Mouse (Mus musculus) c-Kit-positive CD71-positive TER-119-negative erythroid progenitor cells, embryonic 14.5 days (primary cell): ENCODE results near the gene Cnppd1.

Experiments used
- DNase-seq: peaks from one replicate; pipeline ENCODE4 v3.0.0-alpha.2; 2013; ENCODE audit warnings: low read depth

Gene Cnppd1

DNA sequence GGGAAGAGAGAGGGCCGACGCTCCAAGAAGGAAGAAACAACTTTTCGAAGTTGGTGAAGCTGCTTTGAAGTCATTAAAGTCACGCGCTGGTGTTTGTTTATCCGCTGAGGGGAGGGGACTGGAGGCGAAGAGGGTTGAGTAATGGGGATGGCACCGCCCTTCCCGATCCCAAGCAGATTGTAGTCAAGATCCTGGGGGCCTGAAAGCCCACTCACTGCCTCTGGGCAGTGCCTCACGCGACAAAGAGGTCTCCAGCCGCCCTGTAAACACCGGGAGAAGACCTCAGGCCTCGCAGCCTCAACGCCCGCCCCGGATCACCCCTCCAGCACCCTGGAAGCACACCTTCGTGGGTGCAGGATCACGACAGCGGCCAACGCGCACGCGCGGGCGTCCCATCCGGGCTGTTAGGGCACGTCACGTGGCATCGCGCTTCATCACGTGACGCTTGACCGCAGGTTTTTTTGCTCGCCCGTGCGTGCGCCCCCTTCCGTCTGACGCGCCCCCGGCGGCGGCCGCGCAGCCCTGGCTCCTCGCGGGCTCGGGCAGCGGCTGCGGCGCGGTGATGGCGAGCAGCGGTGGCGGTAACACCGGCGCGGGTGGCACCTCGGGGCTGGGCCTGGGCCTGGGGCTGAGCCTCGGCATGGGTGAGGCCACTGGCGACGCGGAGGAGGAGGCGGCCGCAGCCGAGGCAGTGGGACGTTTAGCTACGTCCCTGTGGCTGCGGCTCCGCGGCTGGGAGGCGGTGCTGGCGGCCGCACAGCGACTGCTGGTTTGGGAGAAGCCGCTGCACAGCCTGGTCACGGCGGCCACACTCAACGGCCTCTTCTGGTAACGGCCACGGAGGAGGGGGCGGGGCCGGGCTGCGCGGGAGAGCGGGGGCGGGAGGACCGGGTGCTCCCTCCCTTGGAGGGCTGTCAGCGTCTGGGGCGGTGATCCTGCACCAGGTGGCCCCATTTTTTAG lies at the start of gene Cnppd1, which contains the start of gene Retreg2:
TSS of gene Cnppd1 (minus strand) at position 411 of the 961 bp plus-strand sequence.
TSS of gene Retreg2 (plus strand) at position 478 of the 961 bp plus-strand sequence.
- peak; percentile 92 for DNase-seq

DNA sequence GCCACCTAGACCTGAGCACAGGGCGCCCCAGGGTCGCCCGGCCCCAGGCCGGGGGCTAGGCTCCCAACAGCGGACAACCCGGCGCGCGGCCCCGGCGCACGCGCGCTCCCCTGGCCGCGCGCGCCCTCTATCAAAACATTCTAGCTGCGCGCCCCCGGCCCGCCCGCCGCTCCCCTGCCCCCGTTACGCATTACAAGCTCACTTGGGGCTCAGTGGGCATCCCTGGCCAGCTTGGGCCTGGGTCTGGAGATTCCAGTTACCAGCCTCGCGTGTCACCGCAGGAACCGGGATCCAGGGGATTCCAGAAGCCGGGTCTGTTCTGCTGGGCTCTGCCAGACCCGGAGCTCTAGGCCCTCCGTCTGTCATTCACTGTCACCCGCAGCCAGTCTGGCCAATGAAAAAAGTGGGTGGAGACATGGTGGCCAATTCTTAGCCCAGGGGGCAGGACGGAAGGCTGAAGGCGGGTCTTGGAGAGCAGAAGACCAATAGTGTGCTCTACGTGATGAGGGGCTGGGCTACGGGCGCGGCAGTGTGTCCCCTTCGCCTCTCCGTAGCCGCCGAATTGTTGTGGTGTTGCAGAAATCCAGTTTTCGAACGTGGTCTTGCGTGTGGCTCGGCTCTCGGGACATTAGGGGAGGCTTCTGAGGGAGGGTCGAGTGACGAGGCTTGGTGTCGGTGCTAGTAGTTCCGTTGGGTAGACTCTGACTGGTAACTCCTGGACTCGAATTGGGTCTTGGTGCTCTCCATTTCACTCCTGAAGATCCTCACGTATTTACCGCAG lies 49.3 kb upstream of the Cnppd1 start, which contains the start of the genes Ankzf1 and Atg9a:
TSS of gene Ankzf1 (plus strand) at position 530 of the 781 bp plus-strand sequence.
TSS of gene Atg9a (minus strand) at position 575 of the 781 bp plus-strand sequence.
- peak; percentile 98 for DNase-seq

DNA sequence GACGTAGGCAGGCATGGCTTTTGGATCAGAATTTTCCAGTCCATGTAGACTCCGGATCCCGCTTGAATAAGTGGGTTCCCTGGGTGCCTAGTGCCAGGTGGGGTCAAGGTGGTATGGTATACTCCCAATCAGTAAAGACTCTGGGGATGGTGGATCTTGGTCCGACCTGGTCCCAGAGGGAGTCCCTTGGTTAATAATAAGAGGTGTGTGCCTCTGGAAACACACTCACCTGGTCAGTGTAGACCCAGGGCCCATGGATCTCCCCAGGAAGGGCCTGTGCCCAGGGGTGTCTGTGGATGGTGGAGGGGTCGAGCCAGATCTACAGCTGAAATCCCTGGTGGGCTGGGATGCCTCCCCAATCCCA lies 48.7 kb upstream of the Cnppd1 start:
- no peak for DNase-seq

DNA sequence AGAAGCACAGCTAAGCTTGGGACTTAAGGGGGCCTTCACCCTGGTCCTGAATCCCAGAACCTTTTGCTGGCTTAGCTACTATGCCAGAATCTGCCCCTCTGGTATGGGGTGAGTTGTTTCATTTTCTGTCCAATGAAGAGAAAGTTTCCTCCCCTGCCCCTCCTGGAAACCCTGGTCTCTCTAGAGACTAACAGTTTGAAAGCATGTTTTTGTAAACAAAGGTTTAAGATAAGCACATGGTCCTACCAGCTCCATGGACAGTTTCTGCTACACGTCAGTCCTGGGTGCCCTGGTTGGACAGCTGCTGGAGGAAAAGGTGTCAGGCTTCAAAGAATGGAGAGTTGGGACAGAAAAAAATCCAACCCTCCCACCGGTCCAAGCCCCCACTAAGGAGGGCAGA lies 48.1 kb upstream of the Cnppd1 start:
- DNase-seq, result peak; percentile 43

DNA sequence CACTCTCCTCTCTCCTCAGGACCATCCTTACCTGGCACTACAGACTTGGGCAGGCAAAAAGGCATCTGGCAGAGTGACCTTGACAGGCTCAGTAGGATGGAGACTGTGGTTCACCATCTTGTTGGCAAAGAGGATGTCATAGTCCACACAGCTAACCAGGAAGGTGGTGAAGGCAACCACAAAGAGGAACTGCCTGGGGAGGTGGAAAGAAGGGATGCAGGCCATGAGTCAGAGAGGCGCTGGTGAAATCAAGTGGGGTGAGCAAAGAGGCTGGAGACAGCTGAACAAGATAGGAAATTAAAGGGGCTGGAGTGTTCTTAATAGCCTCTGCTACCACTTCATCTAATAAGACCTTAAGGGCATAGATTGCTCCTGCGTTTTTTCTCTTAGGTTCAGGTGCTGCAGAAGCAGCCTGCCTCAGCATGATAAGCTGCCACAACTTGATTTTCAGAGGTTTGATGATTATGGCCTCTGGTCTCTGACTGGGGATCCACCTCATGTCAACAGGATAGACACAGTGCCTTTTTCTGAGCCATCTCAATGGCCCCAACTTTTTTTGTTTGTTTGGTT lies 45.5 kb upstream of the Cnppd1 start:
- DNase-seq, result no peak

DNA sequence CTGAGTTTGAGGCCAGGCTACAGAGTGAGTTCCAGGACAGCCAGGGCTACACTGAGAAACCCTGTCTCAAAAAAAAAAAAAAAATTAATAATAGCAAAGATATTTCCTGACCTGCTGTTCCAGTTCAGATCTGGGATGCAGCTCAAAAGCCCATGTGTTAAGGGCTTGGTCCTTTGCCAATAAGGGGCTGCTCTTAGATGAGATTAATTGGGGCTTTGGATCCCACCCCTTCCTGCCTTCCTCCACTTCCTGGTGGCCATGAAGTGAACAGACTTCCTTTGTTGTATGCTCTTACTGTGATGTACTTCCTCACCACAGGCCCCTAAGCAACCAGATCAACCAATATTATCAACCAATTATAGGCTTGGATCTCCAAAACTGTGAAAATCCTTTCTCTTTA lies 44.6 kb upstream of the Cnppd1 start:
- no peak for DNase-seq

DNA sequence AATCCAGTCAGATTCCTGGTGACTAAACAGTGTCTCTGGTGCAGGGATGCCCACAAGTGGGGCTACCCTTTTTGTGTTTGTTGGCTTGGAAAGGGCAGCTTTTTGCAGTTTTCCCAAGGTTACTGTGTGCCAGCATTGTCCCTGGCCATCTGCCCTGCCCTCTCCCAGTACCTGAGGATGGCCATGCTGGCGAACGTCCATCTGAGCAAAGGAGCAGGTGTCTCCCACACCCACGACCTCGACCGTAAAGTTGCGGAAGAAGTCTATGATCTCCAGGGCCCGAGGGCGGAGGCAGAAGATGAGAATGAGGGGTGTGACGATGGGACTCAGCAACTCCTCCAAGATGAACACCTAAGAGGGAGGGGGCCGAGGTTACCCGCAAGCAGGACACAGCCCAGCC lies 43.0 kb upstream of the Cnppd1 start:
- no peak for DNase-seq

DNA sequence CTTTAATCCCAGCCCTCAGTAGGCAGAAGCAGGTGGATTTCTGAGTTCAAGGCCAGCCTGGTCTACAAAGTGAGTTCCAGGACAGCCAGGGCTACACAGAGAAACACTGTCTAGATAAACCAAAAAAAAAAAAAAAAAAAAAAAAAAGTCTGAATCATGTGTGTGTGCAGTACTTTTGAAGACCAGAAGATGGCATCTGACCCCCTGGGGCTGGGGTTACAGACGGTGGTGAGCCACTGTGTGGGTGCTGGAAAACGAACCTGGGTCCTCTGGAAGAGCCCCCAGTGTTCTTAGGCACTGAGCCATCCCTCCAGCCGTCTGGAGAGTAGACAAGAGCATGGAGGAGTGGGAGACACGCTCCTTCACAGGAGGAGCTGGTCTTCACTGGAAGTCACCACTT lies 39.6 kb upstream of the Cnppd1 start:
- no peak for DNase-seq

DNA sequence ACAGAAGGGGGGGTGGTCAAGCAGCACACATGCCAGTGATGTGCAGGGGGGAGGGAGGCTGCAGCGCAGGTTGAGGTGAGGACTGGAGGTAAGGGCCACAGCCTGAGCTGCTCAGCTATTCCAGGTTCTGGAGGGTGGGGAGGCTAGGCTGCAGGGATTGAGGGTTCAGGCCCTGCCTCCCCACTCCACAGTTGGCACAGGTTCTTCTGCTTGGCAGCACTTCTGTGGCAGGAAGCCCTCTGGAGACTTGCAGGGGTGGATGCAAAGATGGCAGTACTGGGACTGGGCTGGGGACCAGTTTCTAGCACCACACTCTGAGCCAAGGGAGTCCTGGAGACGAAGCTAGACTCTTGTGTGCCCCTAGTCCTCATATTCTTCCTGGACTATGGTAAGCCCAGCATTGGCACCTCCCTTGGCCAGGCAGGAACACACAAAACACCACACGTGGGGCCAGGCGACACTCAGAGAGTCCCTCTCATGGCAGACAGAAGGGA lies 38.9 kb upstream of the Cnppd1 start:
- no peak for DNase-seq

DNA sequence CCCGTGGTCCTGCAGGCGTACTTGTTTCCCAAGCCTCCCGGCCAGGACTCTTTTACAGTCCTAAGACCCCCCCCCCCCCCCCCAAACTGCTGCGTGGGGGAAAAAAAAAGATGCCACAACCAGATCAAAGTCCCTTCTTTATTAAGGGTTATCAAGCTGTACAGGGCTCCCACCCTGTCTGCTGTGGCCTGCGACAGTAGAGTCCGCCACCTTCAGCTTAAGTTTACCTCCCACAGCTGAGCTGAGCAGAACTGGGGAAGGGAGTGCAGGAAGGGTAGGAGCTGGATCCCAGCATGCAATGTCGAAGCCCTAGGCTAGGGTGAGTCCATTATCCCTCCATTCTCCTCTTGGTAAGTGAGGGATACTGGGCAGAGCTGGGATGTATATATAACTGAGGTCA lies 38.2 kb upstream of the Cnppd1 start:
- no peak for DNase-seq

DNA sequence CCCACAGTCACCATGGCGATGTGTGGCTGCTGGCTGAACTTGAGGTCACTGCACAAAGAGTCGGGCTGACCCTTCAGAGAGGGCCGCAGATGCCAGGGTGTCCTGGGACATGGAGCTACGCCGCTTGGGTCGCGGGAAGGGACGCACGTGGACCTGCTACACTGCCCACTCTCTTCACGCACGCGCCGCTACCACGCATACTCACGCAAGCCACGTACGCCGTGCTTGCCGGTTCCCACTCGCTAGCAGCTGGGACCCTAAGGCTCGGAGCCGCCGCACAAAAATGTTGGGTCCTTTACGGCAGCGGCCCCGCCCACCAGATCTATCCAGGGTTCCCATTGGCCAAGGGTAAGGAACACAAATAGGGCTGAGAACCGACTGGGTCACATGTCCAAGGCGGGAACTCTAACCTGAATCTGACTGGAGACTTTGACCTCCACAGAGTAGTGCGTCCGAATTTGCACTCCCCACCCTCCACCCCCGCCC lies 37.6 kb upstream of the Cnppd1 start, which contains the start of gene Abcb6:
TSS of gene Abcb6 (minus strand) at position 288 of the 486 bp plus-strand sequence.
- peak; percentile 95 for DNase-seq

DNA sequence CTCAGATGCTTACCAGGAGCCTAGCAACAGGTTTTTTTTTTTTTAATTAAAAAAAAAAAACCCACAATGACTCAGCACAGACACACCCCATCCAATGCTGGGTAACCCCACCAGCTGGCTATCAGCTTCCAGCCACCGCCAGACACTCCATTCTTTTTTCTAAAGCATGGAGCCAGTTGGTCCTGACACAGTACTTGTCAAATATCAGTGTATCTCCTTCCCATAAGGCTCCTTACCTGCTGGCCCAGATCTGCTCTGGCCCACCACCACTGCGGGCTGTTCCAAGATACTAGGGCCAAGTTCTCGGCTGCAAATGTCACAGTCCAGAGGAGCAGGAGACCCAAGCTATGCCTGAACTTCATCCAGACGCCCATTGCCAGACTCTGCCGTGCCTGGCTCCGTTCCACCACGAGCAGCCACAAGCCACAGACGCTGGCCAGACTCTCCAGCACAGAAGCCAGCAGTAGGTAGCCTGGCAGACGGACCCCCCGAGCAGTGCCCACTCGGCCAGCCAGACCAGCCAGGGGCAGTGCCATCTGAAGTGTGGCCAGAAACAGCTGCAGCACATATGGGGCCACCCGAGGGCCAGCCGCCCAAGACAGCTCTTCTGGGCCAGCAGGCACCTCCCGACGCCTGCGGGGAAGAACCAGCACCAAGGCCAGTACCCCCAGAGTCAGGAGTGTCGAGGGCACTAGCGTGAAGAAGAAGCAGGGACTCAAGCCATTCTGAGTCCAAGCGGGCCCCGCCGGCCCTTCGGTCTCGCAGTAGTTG lies 37.0 kb upstream of the Cnppd1 start:
- peak; percentile 69 for DNase-seq

DNA sequence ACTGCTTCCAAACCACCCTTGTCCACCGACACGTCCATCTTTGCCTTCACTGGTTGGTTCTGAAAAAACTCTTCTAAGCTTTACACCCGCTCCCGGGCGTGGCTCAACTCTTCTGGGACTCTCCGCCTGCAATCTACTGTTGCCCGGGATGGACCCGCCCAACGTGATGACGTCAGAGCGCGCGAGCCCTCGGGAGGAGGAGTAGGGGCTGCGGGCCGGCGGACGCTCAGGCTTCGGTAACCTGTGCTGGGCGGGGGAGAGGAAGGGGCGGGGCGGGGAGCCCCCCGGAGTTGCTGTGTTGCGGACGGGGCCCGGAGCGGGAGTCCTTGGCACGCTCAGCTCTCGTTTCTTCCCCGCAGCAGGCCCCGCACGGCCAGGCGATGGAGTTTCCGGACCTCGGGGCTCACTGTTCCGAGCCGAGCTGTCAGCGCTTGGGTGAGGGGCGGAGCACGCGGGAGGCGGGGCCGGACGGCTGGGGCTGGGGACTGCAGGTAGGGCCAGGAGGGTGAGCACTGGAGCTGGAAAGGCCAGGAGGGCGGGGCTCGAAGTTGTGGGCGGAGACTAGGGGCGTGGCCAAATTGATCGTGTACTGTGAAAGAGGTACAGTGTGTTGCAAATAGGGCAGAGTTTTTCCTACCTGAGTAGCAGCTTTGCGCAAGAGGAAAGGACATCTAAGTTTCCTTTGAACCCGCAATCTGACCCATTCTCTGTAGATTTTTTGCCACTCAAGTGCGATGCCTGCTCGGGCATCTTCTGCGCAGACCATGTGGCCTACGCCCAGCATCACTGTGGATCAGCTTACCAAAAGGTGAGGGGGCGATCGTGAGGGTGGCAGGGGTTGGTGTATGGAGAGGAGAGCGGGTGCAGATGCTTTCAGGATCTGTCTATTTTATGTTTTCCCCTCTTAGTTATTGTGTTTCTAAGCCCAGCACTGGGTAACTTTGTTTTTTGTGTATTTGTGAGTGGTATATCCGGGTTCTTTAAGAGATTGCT lies 26.3 kb upstream of the Cnppd1 start, which contains the start of gene Zfand2b:
TSS of gene Zfand2b (plus strand) at position 175 of the 993 bp plus-strand sequence.
- DNase-seq, result peak; percentile 97

DNA sequence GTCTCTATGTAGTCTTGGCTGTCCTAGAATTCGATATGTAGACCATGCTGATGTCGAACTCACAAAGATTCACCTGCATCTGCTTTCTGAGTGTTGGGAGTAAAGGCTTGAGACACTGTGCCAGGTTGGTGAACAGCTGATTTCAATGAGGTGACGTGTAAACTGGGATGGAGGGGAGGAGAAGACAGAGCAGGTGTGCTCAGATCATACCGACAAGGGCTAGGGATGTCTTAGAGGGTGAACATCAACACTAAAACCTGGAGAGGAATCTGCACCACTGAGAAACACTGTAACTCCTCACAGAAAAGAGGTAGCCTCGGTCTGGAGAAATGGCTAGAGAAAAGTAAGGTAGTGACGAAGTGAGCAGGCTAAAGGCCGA lies 25.6 kb upstream of the Cnppd1 start:
- no peak for DNase-seq

DNA sequence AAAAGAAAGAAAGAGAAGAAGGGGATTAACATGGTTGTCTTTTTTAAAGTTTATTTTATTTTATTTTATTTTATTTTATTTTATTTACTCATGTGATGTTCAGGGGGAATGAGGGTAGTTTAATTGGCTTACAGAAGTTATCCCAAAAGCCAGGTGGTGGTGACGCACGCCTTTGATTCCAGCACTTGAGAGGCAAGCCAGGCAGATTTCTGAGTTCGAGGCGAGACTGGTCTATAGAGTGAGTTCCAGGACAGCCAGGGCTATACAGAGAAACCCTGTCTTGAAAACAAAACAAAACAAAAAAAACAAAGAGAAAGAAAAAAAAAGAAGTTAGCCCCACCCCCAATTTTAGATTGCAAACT lies 17.7 kb upstream of the Cnppd1 start:
- DNase-seq, result no peak

DNA sequence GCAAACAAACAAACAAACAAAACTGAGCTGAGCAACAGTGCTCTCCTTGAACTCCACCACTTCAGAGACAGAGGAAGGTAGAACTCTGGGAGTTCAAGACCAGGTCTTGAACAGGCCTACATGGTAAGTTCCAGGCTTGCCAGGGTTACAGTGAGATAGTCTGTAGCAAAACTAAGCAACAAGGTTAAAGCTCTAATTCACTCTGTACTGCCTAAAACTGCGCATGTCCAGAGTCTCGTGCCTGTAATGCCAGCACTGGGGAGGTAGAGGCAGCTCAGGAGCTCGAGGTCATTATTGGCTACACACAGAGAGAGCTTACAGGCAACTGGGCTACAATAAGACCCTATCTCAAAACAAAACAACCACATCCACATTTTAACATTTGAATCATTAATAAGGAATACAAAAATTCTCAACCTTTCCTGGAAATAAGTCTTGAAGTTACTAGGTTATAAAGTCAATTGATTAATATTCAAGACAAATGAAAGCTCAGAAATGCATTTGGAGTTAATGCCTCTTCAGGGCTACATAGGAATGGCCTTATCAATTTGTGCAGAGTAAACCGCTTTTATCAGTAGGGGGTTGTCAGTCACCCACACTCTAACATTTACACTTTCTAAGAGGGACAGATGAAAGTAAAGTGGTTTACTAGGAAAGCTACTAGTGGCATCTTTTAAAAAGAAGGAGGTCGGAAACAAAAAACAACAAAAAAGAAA lies 17.2 kb upstream of the Cnppd1 start:
- DNase-seq, result no peak

DNA sequence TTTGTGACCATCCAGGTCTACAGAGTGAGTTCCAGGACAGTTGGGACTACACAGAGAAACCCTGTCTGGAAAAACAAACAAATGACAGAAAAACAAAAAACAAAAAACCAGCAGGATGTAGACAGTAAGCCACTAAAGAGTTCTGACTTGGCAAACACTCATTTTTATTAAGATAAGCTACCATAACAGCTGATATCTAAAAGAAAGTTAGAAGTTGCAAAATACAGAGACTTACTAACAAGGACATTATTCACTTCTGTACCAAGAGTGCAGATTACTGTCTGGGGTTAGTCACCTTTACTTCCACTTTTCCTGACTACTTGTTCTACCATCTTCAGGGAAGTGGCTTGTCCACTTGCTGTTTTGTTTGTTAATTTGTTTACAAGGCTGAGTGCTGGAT lies 16.5 kb upstream of the Cnppd1 start:
- DNase-seq, result no peak

DNA sequence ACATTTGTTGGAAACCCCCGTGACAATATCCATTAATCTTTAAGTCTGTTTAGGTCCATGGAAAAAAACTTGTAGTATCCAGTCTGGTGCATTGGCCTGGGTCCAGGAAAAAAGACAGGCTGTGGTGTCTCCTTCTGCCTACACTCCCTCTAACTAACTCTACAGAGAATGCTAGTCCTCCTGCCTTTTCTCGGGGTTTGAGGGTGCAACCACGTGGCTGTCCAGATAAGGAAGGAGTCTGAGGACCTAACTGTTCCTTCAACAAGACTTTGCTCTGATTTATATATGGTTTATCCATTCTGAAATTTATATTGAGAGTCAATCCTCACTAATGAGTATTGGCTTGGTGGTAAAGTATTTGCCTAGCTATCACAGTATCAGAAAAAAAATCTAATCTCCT lies 13.3 kb upstream of the Cnppd1 start:
- DNase-seq, result no peak

DNA sequence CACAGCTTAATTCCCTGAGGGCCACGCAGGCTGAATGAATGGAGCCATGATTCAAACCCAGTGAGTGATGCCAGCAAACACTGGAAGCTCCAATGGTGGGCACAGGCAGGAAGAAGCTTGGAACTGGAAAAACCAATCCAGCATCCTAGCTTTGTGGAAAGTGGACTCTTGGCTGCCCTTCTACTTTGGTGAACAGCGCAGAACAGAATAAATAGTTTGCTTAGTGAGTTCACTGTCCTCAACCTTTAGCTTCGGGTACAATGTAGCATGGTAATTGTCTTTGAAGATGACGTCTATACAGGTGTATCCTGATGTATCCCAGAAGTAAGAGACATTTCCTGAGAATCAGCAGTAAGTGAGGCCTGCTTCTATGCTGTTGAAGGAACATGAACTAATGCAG lies 6.2 kb upstream of the Cnppd1 start:
- no peak for DNase-seq
